Mouse (Mus musculus): ENCODE results near the gene Lag3. TPM values are rescaled to one million over a fixed set of nuclear protein-coding genes. Genes with fewer than 3 reads are reported as not detected.

Lag3 gene
- polyA plus RNA-seq, 1 experiment from 2014 or later = 2.6 TPM

GRCm38 (mm10) chr6:124933127-124933526, 21.6 kb upstream of the Lag3 start:
- H3K9me3 ChIP-seq = no peaks in the 10 kb centered on the region
- H3K4me2 ChIP-seq (replicated peaks) = no peak overlapping the region
- no peak overlapping the region for H3K27ac ChIP-seq (replicated peaks)
- no peaks in the 10 kb centered on the region for H3K27me3 ChIP-seq
- peaks cover 20% of the 10 kb centered on the region for H3K4me1 ChIP-seq
- no peak for ATAC-seq (replicated peaks)
- 85% methylated on average over 3 of the region's 3 CpGs for WGBS
- 0 out of 2 replicates have a peak overlapping the region, but pooled peaks have one; percentile 94 for H3K4me3 ChIP-seq
- H3K36me3 ChIP-seq = peaks cover 41% of the 10 kb centered on the region
- no peak overlapping the region for H3K9ac ChIP-seq (replicated peaks)

- ATAC-seq (replicated peaks) = no peak
- H3K27me3 ChIP-seq = no peaks in the 10 kb centered on the region
- H3K4me1 ChIP-seq = peaks cover 20% of the 10 kb centered on the region
- H3K4me3 ChIP-seq = peak overlapping the region; percentile 94
- peak overlapping the region; percentile 96 for H3K27ac ChIP-seq (replicated peaks)
- H3K4me2 ChIP-seq (replicated peaks) = peak overlapping the region; percentile 76
- no peaks in the 10 kb centered on the region for H3K9me3 ChIP-seq
- peak overlapping the region; percentile 99 for H3K9ac ChIP-seq (replicated peaks)
- H3K36me3 ChIP-seq = peaks cover 38% of the 10 kb centered on the region
- 41% methylated on average over 12 of the region's 12 CpGs for WGBS
These were observed 20.8 kb upstream of the Lag3 start for GRCm38 (mm10) chr6:124932314-124932695.

GRCm38 (mm10) chr6:124931525-124932313, 20.2 kb upstream of the Lag3 start:
- H3K36me3 ChIP-seq = peaks cover 35% of the 10 kb centered on the region
- peaks cover 20% of the 10 kb centered on the region for H3K4me1 ChIP-seq
- H3K27ac ChIP-seq (replicated peaks) = peak overlapping the region; percentile 96
- H3K4me2 ChIP-seq (replicated peaks) = peak overlapping the region; percentile 76
- H3K9me3 ChIP-seq = no peaks in the 10 kb centered on the region
- peak overlapping the region; percentile 99 for H3K9ac ChIP-seq (replicated peaks)
- H3K27me3 ChIP-seq = no peaks in the 10 kb centered on the region
- peak; percentile 65 for ATAC-seq (replicated peaks)
- 1% methylated on average over 48 of the region's 48 CpGs for WGBS
- H3K4me3 ChIP-seq = peak overlapping the region; percentile 94

- peak within 1 kb of the TSS; percentile 96 for H3K27ac ChIP-seq (replicated peaks)
- H3K36me3 ChIP-seq = peaks cover 27% of the 10 kb centered on the region
- peak; percentile 95 for ATAC-seq (replicated peaks)
- H3K27me3 ChIP-seq = no peaks in the 10 kb centered on the region
- no peaks in the 10 kb centered on the region for H3K9me3 ChIP-seq
- under 1% methylated on average over 59 of the region's 64 CpGs for WGBS
- peaks cover 20% of the 10 kb centered on the region for H3K4me1 ChIP-seq
- H3K9ac ChIP-seq (replicated peaks) = peak within 1 kb of the TSS; percentile 99
- H3K4me2 ChIP-seq (replicated peaks) = peak within 1 kb of the TSS; percentile 76
- peak within 1 kb of the TSS; percentile 94 for H3K4me3 ChIP-seq
These were observed 19.4 kb upstream of the Lag3 start, which contains the start of gene Mlf2 for GRCm38 (mm10) chr6:124930754-124931524. Gene Mlf2, plus strand, starts transcription at chr6:124931386.

GRCm38 (mm10) chr6:124930231-124930630, 18.7 kb upstream of the Lag3 start:
- Histone ChIP-seq H3K36me3 (peaks cover 20% of the 10 kb centered on the region), H3K4me2 (replicated peaks) (peak overlapping the region; percentile 48), H3K27ac (replicated peaks) (peak overlapping the region; percentile 96), H3K9ac (replicated peaks) (peak overlapping the region; percentile 99), H3K27me3 (no peaks in the 10 kb centered on the region), H3K4me3 (peak overlapping the region; percentile 94), H3K4me1 (peaks cover 20% of the 10 kb centered on the region), H3K9me3 (no peaks in the 10 kb centered on the region)
- 26% methylated on average over 1 of the region's 1 CpGs for WGBS
- no peak for ATAC-seq (replicated peaks)

- Histone ChIP-seq H3K4me3 (no peak overlapping the region), H3K36me3 (no peaks in the 10 kb centered on the region), H3K27ac (replicated peaks) (no peak overlapping the region), H3K27me3 (no peaks in the 10 kb centered on the region), H3K4me2 (replicated peaks) (no peak overlapping the region), H3K4me1 (peaks cover 12% of the 10 kb centered on the region), H3K9me3 (no peaks in the 10 kb centered on the region), H3K9ac (replicated peaks) (no peak overlapping the region)
- 43% methylated on average over 5 of the region's 5 CpGs for WGBS
- ATAC-seq (replicated peaks) = no peak
These were observed 14.4 kb upstream of the Lag3 start for GRCm38 (mm10) chr6:124925941-124926340.

- no peaks in the 10 kb centered on the region for H3K9me3 ChIP-seq
- no peak overlapping the region for H3K4me2 ChIP-seq (replicated peaks)
- H3K27ac ChIP-seq (replicated peaks) = no peak overlapping the region
- H3K4me3 ChIP-seq = no peak overlapping the region
- H3K9ac ChIP-seq (replicated peaks) = no peak overlapping the region
- ATAC-seq (replicated peaks) = no peak
- WGBS = 38% methylated on average over 12 of the region's 12 CpGs
- no peaks in the 10 kb centered on the region for H3K36me3 ChIP-seq
- H3K27me3 ChIP-seq = no peaks in the 10 kb centered on the region
- peaks cover 15% of the 10 kb centered on the region for H3K4me1 ChIP-seq
These were observed 13.8 kb upstream of the Lag3 start for GRCm38 (mm10) chr6:124925173-124925793.

- Histone ChIP-seq H3K36me3 (no peaks in the 10 kb centered on the region), H3K27ac (replicated peaks) (peak overlapping the region; percentile 100), H3K4me3 (no peak overlapping the region), H3K27me3 (no peaks in the 10 kb centered on the region), H3K9me3 (no peaks in the 10 kb centered on the region), H3K9ac (replicated peaks) (no peak overlapping the region), H3K4me2 (replicated peaks) (no peak overlapping the region), H3K4me1 (peaks cover 29% of the 10 kb centered on the region)
- 62% methylated on average over 4 of the region's 4 CpGs for WGBS
- no peak for ATAC-seq (replicated peaks)
These were observed 10.0 kb upstream of the Lag3 start for GRCm38 (mm10) chr6:124921539-124921938.

- H3K9me3 ChIP-seq = no peaks in the 10 kb centered on the region
- peak overlapping the region; percentile 34 for H3K9ac ChIP-seq (replicated peaks)
- H3K27ac ChIP-seq (replicated peaks) = peak overlapping the region; percentile 100
- H3K4me2 ChIP-seq (replicated peaks) = peak overlapping the region; percentile 97
- H3K4me3 ChIP-seq = peak overlapping the region; percentile 94
- no peaks in the 10 kb centered on the region for H3K36me3 ChIP-seq
- peaks cover 32% of the 10 kb centered on the region for H3K4me1 ChIP-seq
- 28% methylated on average over 9 of the region's 9 CpGs for WGBS
- no peak for ATAC-seq (replicated peaks)
- no peaks in the 10 kb centered on the region for H3K27me3 ChIP-seq
These were observed 9.0 kb upstream of the Lag3 start for GRCm38 (mm10) chr6:124920318-124921085.

- WGBS = under 1% methylated on average over 13 of the region's 13 CpGs
- H3K4me1 ChIP-seq = peaks cover 39% of the 10 kb centered on the region
- ATAC-seq (replicated peaks) = peak; percentile 86
- no peaks in the 10 kb centered on the region for H3K9me3 ChIP-seq
- peak within 1 kb of the TSS; percentile 34 for H3K9ac ChIP-seq (replicated peaks)
- H3K4me3 ChIP-seq = peak within 1 kb of the TSS; percentile 94
- H3K36me3 ChIP-seq = peaks cover 2% of the 10 kb centered on the region; the same call in 1 of the 2 replicates
- H3K27ac ChIP-seq (replicated peaks) = peak within 1 kb of the TSS; percentile 100
- H3K27me3 ChIP-seq = no peaks in the 10 kb centered on the region
- H3K4me2 ChIP-seq (replicated peaks) = peak within 1 kb of the TSS; percentile 97
These were observed 8.3 kb upstream of the Lag3 start, which contains the start of gene Ptms for GRCm38 (mm10) chr6:124919695-124920317. Gene Ptms, minus strand, starts transcription at chr6:124920103.

Measured in forebrain, embryonic 15.5 days (tissue).